Mouse (Mus musculus) gastrocnemius, adult 2 months (tissue): ENCODE results near the gene Slc44a5. TPM values are rescaled to one million over a fixed set of nuclear protein-coding genes. Genes with fewer than 3 reads are reported as not detected.
"Not testable (repeated sequence)": the region's sequence is repeated elsewhere in the genome, so short reads cannot be mapped to it uniquely, and the experiment has no call there.

Experiments used
- DNase-seq: peaks from one replicate; pipeline ENCODE4 v3.0.0; 2022
- H3K27ac ChIP-seq: fragments of 200-600 bp; 2 replicates; pipeline ENCODE4 v1.8.1; 2022; ENCODE audit warnings: mild to moderate bottlenecking
- H3K4me3 ChIP-seq: fragments of 200-600 bp; 2 replicates; pipeline ENCODE4 v1.8.1; 2022; ENCODE audit warnings: mild to moderate bottlenecking, moderate library complexity
- CTCF ChIP-seq: fragments of 200-600 bp; IDR thresholded peaks from 2 replicates; pipeline ENCODE4 v1.8.1; 2022; ENCODE audit warnings: antibody characterized with exemption, mild to moderate bottlenecking, moderate library complexity
- intact Hi-C: fragments of 180-260 bp; cut with DNase I; formaldehyde crosslinking; loops from one replicate; pipeline ENCODE4 v1.15.1; 2025
- total RNA-seq, 2 experiments: library from RNA; stranded (reverse); gene quantifications; 2 replicates each; pipeline ENCODE4 v1.2.3; 2021

Gene Slc44a5
- total RNA-seq, 2 experiments from 2014 or later: 0.17 TPM; not detected in 1

DNA sequence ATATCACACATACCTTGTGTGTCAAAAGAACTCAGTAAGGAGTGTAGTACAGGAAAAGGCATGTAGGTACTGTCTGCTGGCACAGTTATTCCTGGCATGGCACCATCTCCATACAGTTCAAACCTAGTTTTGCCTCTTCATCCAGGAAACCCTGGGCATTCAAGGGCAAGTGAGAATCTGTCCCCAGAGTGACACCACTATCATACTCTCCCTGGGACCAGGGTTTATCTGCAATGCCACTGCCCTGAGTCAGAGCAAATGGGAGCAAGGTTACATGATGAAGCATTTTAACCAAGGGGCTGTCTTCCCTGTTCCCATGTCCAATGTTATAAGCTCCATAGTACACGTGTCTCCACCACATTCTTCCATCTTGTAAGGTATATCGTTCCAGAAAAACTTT lies 278.2 kb downstream of the Slc44a5 start:
- Histone ChIP-seq H3K27ac (no peak overlapping the region), H3K4me3 (no peak overlapping the region)
- intact Hi-C loops: no loop called here
- no peak for DNase-seq
- TF ChIP-seq CTCF: no peak

DNA sequence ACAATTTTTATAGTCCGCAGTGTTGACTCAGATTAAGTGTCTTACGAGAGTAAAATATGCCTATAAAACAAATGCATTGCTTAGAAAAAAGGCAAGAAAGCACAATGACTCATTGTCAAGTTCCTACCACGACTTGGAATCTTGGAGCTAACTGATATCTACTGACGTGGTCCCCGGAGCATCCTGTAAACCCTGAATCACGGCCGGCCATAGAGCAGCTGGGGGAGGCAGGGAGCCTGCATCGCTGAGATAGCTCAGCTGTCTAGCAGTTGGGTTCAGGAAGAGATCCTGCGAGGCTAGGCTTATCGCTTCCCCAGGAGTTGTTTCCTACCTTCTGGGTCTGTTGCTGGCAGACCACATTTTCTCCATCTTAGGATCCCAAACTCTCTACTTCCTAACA lies 279.0 kb downstream of the Slc44a5 start:
- DNase-seq: no peak

DNA sequence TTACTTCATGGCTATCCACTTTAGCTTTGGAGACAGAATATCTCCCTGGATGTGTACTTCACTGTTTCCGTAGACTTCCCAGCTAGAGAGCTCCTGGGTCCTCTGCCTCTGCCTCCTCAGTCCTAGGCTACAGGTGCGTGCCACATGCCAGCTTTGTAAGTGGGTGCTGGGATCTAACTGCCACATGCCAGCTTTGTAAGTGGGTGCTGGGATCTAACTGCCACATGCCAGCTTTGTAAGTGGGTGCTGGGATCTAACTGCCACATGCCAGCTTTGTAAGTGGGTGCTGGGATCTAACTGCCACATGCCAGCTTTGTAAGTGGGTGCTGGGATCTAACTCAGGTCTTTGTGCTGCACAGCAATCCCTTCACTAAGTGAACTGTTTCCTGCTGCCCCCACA lies 281.0 kb downstream of the Slc44a5 start:
- H3K4me3 ChIP-seq, DNase-seq, H3K27ac ChIP-seq, intact Hi-C loops: not testable (repeated sequence)

More for the DNA sequence above, 279.0 kb downstream of the Slc44a5 start:
- intact Hi-C loops: no loop called here
- TF ChIP-seq CTCF: no peak
- Histone ChIP-seq H3K27ac (no peak overlapping the region), H3K4me3 (no peak overlapping the region)

DNA sequence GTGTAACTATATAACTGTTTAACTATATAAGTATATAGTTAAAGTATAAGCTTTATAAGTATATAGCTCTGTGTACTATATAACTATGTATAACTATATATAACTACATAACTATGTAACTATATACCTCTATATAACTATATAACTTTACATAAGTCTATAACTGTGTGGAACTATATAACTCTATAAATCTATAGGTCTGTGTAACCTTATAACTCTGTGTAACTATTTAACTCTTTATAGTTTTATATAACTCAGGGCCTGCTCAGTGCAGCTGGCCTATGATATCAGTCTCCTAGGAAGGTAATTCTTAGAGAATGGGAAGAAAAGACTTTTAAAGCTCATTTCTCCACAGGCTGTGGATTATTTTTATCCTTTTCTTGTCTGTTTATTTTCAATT lies 284.1 kb downstream of the Slc44a5 start:
- no peak overlapping the region for H3K4me3 ChIP-seq
- TF ChIP-seq CTCF: no peak
- H3K27ac ChIP-seq: no peak overlapping the region
- no peak for DNase-seq
- intact Hi-C loops: no loop called here

DNA sequence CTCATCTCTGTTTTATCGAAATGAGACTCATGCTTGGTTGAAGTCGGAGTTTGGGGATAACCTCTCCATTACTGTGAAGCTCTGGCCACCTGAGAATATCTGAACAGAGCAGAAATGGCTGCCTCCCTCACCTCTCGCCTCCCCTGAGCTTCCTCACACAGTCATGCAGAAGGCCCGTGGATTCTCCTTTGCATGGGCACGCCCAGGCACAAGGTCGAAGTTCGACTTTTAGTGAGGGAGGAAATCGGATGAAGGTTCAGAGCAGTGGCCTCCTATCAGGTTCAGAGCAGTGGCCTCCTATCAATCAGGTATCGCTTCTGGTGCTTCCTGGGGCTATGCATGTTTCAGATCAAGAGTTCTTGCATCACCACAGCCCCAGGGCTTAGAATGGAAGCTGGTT lies 295.1 kb downstream of the Slc44a5 start:
- DNase-seq: no peak
- Histone ChIP-seq H3K4me3 (no peak overlapping the region), H3K27ac (no peak overlapping the region)
- intact Hi-C loops: no loop called here
- TF ChIP-seq CTCF: no peak

DNA sequence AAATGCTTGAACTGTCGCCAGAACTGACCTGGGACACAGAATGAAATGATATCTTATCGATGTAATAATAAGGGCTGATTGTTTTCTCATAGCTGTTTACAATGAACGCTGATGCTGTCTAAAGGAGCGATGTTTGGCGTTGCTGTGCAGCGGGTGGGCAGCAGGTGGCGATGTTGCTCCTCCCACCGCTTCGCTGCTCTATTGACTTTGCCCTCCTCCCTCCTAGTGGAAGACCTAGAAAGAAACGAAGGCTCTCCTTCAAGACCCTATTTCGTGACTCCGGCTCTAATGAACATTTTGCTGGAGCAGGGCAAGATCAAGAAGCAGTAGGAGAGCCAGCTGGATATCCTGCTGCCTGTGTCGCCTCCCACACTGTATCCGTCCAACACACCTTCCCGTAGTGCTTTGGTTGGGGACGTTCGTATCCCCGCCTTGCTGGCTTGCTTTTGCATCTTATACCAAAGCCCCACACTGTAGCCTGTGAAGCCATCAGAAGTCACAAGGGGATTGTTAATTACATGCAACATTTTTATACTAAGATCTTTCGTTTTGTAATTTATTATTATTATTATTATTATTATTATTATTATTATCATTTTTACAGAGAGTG lies 296.6 kb downstream of the Slc44a5 start:
- H3K4me3 ChIP-seq: peak overlapping the region; percentile 16; the same call in 1 of the 2 replicates
- no peak overlapping the region for H3K27ac ChIP-seq
- TF ChIP-seq CTCF: peak; percentile 99; the same call in 1 of the 2 replicates
- intact Hi-C loops: loop anchor here (1.0 kb wide), 1 partner anchor 302 kb away; no protein-coding TSS in a partner anchor
- DNase-seq: peak; percentile 68

DNA sequence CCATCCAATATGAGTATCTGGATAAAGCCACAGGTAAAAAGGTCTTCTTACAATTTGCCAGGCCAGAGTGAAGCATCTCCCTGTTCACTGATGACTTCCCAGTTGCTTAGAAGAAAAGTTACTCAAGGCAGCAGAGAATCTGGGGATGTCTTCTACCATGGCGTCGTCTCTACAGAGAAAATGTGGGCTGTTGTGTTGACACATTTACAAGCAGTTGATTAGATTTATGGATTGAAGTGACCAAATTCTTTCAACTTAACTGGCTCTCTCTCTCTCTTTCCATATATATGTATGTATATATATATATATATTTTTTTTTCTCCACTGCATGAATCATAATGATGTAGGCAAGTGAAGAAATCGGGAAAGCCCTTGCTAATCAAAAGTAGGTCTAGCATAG lies 301.4 kb downstream of the Slc44a5 start:
- intact Hi-C loops: no loop called here
- H3K4me3 ChIP-seq: no peak overlapping the region
- H3K27ac ChIP-seq: no peak overlapping the region
- no peak for TF ChIP-seq CTCF
- DNase-seq: no peak

DNA sequence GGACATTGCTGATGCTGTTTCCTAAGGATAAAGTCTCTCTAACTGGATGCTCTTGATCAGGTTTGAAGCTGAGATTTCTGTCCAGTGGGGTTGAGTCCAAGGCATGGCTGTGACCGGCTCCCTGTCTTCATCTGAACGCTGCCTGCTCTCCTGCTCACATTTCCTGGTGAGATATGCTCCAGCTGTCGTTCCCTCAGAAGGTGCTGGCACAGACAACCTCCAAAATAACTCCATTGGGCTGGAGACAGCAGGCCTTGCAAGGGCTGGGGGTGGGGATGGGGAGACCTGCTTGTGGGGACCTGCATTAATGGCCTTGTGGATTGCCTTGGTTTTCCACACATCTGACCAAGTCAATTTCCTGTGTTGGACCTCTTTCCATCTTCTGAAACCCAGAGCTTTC lies 311.0 kb downstream of the Slc44a5 start:
- intact Hi-C loops: no loop called here
- H3K27ac ChIP-seq: no peak overlapping the region
- H3K4me3 ChIP-seq: no peak overlapping the region
- no peak for DNase-seq
- TF ChIP-seq CTCF: no peak

DNA sequence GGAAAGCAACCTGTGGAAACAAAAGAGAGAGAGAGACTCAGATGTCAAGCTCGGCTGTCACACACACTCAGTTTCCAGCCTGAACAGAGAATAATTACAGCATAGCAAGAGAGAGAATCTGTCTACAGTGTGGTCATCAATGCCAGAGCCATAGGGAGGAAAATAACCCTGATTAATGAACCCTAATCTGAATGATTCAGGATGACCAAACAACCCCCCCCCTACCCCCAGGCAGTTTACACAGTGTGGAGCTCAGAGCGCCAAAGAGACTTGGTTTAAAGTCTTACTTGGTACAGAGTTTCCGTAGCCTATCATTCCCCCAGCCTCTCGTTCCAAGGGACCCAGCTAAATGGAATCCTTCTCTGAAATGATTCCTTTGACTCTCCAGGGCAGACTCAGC lies 312.1 kb downstream of the Slc44a5 start:
- Histone ChIP-seq H3K4me3 (no peak overlapping the region), H3K27ac (no peak overlapping the region)
- DNase-seq: no peak
- TF ChIP-seq CTCF: no peak
- intact Hi-C loops: no loop called here

DNA sequence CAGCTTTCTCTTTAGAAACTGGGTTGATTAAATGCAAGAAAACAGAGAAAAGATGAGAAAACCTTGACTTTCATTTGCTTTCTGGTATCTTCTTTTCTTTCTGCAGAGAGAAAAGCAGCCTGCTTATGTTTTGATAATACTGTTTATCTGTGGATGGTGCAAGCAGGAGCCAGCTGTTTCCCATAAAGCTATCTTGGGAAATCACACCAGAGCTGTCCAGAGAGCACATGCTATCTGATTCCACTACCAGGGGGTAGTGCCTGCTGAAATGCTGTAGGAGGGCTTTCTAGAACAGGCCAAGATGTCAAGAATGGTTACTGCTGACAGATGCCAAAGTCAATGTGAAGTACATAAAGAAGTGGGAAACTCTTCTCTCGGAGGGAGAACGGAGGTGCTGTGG lies 314.0 kb downstream of the Slc44a5 start:
- Histone ChIP-seq H3K4me3 (no peak overlapping the region), H3K27ac (peak overlapping the region; percentile 49)
- TF ChIP-seq CTCF: no peak
- intact Hi-C loops: no loop called here
- no peak for DNase-seq

DNA sequence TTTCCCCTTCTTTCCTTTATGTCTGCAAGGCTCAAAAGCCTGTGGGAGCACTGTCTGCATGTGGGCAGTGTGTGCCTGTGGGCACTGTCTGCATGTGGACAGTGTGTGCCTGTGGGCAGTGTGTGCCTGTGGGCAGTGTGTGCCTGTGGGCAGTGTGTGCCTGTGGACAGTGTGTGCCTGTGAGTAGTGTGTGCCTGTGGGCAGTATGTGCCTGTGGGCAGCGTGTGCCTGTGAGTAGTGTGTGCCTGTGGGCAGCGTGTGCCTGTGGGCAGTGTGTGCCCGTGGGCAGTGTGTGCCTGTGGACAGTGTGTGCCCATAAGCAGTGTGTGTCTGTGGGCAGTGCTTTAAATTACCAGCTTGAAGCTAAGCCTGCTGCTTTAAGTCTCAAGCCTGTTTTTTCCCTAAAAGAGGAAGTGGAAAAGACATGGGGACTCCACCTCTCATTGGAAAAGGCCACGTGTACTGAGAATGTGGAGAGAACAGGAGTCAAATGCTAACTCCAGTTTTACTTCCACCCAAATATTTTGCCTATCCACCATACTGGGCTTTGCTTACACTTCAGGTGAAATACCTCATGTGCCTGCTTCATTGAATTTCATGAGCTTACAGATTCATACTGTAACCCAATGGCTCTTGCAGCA lies 315.3 kb downstream of the Slc44a5 start:
- no peak for TF ChIP-seq CTCF
- Histone ChIP-seq H3K27ac (no peak overlapping the region), H3K4me3 (no peak overlapping the region)
- intact Hi-C loops: no loop called here
- DNase-seq: no peak

DNA sequence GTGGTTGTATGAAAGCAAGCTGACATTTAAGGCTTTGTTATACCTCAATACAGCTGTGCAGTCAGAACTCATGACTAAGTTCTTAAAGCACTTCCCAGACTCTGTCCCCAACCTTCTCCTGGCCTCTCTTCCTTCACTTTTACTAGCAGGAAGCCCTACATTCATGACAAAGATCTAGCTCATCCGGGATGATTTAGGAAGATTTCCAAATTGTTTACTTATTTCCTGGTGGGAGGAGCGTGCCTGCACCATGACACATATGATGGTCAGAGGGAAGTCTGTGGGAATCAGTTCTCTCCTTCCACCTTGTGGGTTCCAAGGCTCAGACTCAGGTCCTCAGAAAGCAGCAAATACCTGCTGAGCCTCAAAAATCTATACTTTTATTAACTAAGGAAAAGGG lies 317.1 kb downstream of the Slc44a5 start:
- intact Hi-C loops: no loop called here
- H3K4me3 ChIP-seq: no peak overlapping the region
- TF ChIP-seq CTCF: no peak
- DNase-seq: no peak
- H3K27ac ChIP-seq: no peak overlapping the region

DNA sequence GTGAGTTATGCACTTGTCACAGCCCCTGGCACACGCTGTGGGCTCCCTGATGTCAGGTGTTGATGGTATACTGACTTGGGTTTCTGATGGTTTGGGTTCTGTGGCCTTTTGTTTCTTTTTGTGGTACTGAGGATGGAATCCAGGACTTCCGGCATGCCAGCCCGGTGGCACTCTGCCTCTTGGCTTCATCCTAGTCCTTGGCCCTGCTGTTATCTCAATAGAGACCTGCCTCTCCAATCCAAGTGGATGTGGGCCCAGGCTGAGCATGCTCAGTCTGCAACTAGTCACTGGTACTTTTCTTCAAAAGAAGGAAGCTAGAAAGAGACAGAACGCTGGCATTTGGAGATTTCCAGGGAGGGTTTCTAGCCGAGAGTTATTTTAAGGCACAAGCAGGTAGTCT lies 318.9 kb downstream of the Slc44a5 start:
- no peak for DNase-seq
- TF ChIP-seq CTCF: no peak

More for the DNA sequence above, 318.9 kb downstream of the Slc44a5 start:
- Histone ChIP-seq H3K27ac (no peak overlapping the region), H3K4me3 (no peak overlapping the region)
- intact Hi-C loops: no loop called here
